Mouse (Mus musculus) hindbrain, embryonic 15.5 days (tissue): Measurements from ENCODE around the gene Satl1. TPM values are rescaled to one million over a fixed set of nuclear protein-coding genes. Genes with fewer than 3 reads are reported as not detected.
"Not testable (repeated sequence)": the region's sequence is repeated elsewhere in the genome, so short reads cannot be mapped to it uniquely, and the experiment has no call there.

Experiments
- ATAC-seq: fragments of 200-750 bp; cut with Nextera tagmentation; 2 replicates; pipeline ENCODE4 v1.8.0; 2017; ENCODE audit warnings: low read depth, moderate number of reproducible peaks, moderate TSS enrichment; ENCODE audit not compliant: low FRiP score
- H3K27ac ChIP-seq: fragments of 300-500 bp; sonication (generic); replicated peaks from 2 replicates; pipeline ENCODE4 v1.5.1; 2015; ENCODE audit warnings: mild to moderate bottlenecking, inconsistent platforms
- H3K27me3 ChIP-seq: fragments of 300-500 bp; sonication (generic); 2 replicates; pipeline ENCODE4 v1.6.1; 2015; ENCODE audit warnings: control low read depth, inconsistent platforms
- H3K36me3 ChIP-seq: fragments of 300-500 bp; sonication (generic); 2 replicates; pipeline ENCODE4 v1.6.1; 2015; ENCODE audit warnings: control low read depth, inconsistent platforms
- H3K4me1 ChIP-seq: fragments of 300-500 bp; sonication (generic); replicated peaks from 2 replicates; pipeline ENCODE4 v1.6.1; 2015; ENCODE audit warnings: control low read depth, inconsistent platforms
- H3K4me2 ChIP-seq: fragments of 300-500 bp; sonication (generic); 2 replicates; pipeline ENCODE4 v1.6.1; 2015; ENCODE audit warnings: moderate library complexity, mild to moderate bottlenecking, inconsistent platforms
- H3K4me3 ChIP-seq: fragments of 300-500 bp; sonication (generic); 2 replicates; pipeline ENCODE4 v1.5.1; 2015; ENCODE audit warnings: mild to moderate bottlenecking, inconsistent platforms
- H3K9ac ChIP-seq: fragments of 300-500 bp; sonication (generic); 2 replicates; pipeline ENCODE4 v1.6.1; 2015; ENCODE audit warnings: inconsistent platforms
- H3K9me3 ChIP-seq: fragments of 300-500 bp; sonication (generic); 2 replicates; pipeline ENCODE4 v1.6.1; 2016; ENCODE audit warnings: control low read depth, inconsistent platforms
- WGBS: fragments of 180-500 bp; shearing (Covaris S2); methylation state at CpG from one replicate; pipeline ENCODE4 v1.1.7; 2015; 5-methylcytosine and 5-hydroxymethylcytosine counted together
- polyA plus RNA-seq: library from polyadenylated mRNA; unstranded; fragments of >200 nt; fragmentation: Nextera tagmentation; extraction: Ambion mirVana; gene quantifications from 2 replicates; pipeline ENCODE4 v1.2.1, GENCODE M21; 2015

Satl1 gene
- polyA plus RNA-seq = not detected in 2 replicates

GRCm38 (mm10) chrX:112406679-112407078 lies at the start of gene Satl1:
Satl1 (minus strand) TSS chrX:112406779.
- Histone ChIP-seq H3K27ac (no peak within 1 kb of the TSS), H3K27me3 (no peaks in the 10 kb centered on the region), H3K36me3 (no peaks in the 10 kb centered on the region), H3K9ac (no peak within 1 kb of the TSS), H3K4me2 (no peak within 1 kb of the TSS), H3K4me3 (no peak within 1 kb of the TSS), H3K9me3 (no peaks in the 10 kb centered on the region), H3K4me1 (no peaks in the 10 kb centered on the region)
- ATAC-seq = no peak
- 90% methylated on average over 3 of the region's 3 CpGs for WGBS

GRCm38 (mm10) chrX:112438064-112438463 lies 31.5 kb upstream of the Satl1 start:
- H3K4me1 ChIP-seq = no peaks in the 10 kb centered on the region
- no peaks in the 10 kb centered on the region for H3K27me3 ChIP-seq
- no peak overlapping the region for H3K27ac ChIP-seq
- no peak overlapping the region for H3K4me2 ChIP-seq
- H3K36me3 ChIP-seq = no peaks in the 10 kb centered on the region
- no peak for ATAC-seq
- H3K9ac ChIP-seq = no peak overlapping the region
- H3K4me3 ChIP-seq = no peak overlapping the region
- WGBS = 85% methylated on average over 2 of the region's 2 CpGs
- H3K9me3 ChIP-seq = no peaks in the 10 kb centered on the region

- Histone ChIP-seq H3K27me3 (no peaks in the 10 kb centered on the region), H3K4me2 (no peak overlapping the region), H3K4me1 (no peaks in the 10 kb centered on the region), H3K4me3 (no peak overlapping the region), H3K9me3 (no peaks in the 10 kb centered on the region), H3K36me3 (no peaks in the 10 kb centered on the region), H3K9ac (no peak overlapping the region), H3K27ac (no peak overlapping the region)
- WGBS = 66% methylated on average over 1 of the region's 1 CpGs
- ATAC-seq = no peak
Measured at GRCm38 (mm10) chrX:112437580-112437979, 31.0 kb upstream of the Satl1 start.

GRCm38 (mm10) chrX:112422998-112423397 lies 16.4 kb upstream of the Satl1 start:
- not testable (repeated sequence) for H3K36me3 ChIP-seq, H3K4me3 ChIP-seq, H3K4me1 ChIP-seq, ATAC-seq, H3K4me2 ChIP-seq, H3K9ac ChIP-seq, H3K27me3 ChIP-seq, H3K27ac ChIP-seq, H3K9me3 ChIP-seq
- 44% methylated on average over 2 of the region's 2 CpGs for WGBS

- 86% methylated on average over 2 of the region's 2 CpGs for WGBS
- H3K4me1 ChIP-seq = no peaks in the 10 kb centered on the region
- H3K9ac ChIP-seq = no peak overlapping the region
- ATAC-seq = no peak
- no peak overlapping the region for H3K4me2 ChIP-seq
- no peaks in the 10 kb centered on the region for H3K9me3 ChIP-seq
- no peak overlapping the region for H3K4me3 ChIP-seq
- H3K36me3 ChIP-seq = no peaks in the 10 kb centered on the region
- no peak overlapping the region for H3K27ac ChIP-seq
- no peaks in the 10 kb centered on the region for H3K27me3 ChIP-seq
Measured at GRCm38 (mm10) chrX:112412309-112412708, 5.7 kb upstream of the Satl1 start.

- peak; percentile 100 for ATAC-seq
- WGBS = 88% methylated on average over 5 of the region's 5 CpGs
Measured at GRCm38 (mm10) chrX:112370577-112371410, 35.8 kb downstream of the Satl1 start.

GRCm38 (mm10) chrX:112368426-112368825 lies 38.2 kb downstream of the Satl1 start:
- no peak overlapping the region for H3K4me2 ChIP-seq
- no peaks in the 10 kb centered on the region for H3K36me3 ChIP-seq
- no peak overlapping the region for H3K27ac ChIP-seq
- H3K9me3 ChIP-seq = peaks cover 6% of the 10 kb centered on the region
- H3K27me3 ChIP-seq = no peaks in the 10 kb centered on the region
- H3K9ac ChIP-seq = no peak overlapping the region
- ATAC-seq = no peak
- H3K4me1 ChIP-seq = no peaks in the 10 kb centered on the region
- H3K4me3 ChIP-seq = no peak overlapping the region
- WGBS = 54% methylated on average over 4 of the region's 4 CpGs

More at GRCm38 (mm10) chrX:112370577-112371410, 35.8 kb downstream of the Satl1 start:
- H3K27ac ChIP-seq, H3K4me2 ChIP-seq, H3K27me3 ChIP-seq, H3K9me3 ChIP-seq, H3K36me3 ChIP-seq, H3K4me3 ChIP-seq, H3K9ac ChIP-seq, H3K4me1 ChIP-seq: not testable (repeated sequence)

- no peaks in the 10 kb centered on the region for H3K36me3 ChIP-seq
- no peak overlapping the region for H3K27ac ChIP-seq
- H3K4me1 ChIP-seq = no peaks in the 10 kb centered on the region
- H3K4me3 ChIP-seq = no peak overlapping the region
- no peak overlapping the region for H3K4me2 ChIP-seq
- WGBS = 22% methylated on average over 3 of the region's 3 CpGs
- no peak overlapping the region for H3K9ac ChIP-seq
- no peak for ATAC-seq
- H3K9me3 ChIP-seq = no peaks in the 10 kb centered on the region
- H3K27me3 ChIP-seq = no peaks in the 10 kb centered on the region
Measured at GRCm38 (mm10) chrX:112348395-112348791, 58.2 kb downstream of the Satl1 start.

- H3K4me3 ChIP-seq = no peak overlapping the region
- 40% methylated on average over 4 of the region's 4 CpGs for WGBS
- H3K36me3 ChIP-seq = no peaks in the 10 kb centered on the region
- H3K9ac ChIP-seq = no peak overlapping the region
- ATAC-seq = no peak
- no peaks in the 10 kb centered on the region for H3K27me3 ChIP-seq
- no peaks in the 10 kb centered on the region for H3K4me1 ChIP-seq
- no peak overlapping the region for H3K4me2 ChIP-seq
- H3K27ac ChIP-seq = no peak overlapping the region
- no peaks in the 10 kb centered on the region for H3K9me3 ChIP-seq
Measured at GRCm38 (mm10) chrX:112347467-112348394, 58.8 kb downstream of the Satl1 start.

GRCm38 (mm10) chrX:112339486-112339885 lies 67.1 kb downstream of the Satl1 start:
- Histone ChIP-seq H3K27ac (no peak overlapping the region), H3K4me1 (no peaks in the 10 kb centered on the region), H3K9me3 (no peaks in the 10 kb centered on the region), H3K9ac (no peak overlapping the region), H3K4me3 (no peak overlapping the region), H3K36me3 (no peaks in the 10 kb centered on the region), H3K4me2 (no peak overlapping the region), H3K27me3 (no peaks in the 10 kb centered on the region)
- no peak for ATAC-seq
- WGBS = 85% methylated on average over 3 of the region's 3 CpGs
